Mouse (Mus musculus) MEL-GATA-1-ER (cell line): Measurements from ENCODE around the gene Gm20458.

Experiments used
- DNase-seq: peaks from one replicate; pipeline ENCODE4 v3.0.0-alpha.2; 2012; ENCODE audit warnings: low read depth; ENCODE audit errors: extremely low read depth

The Gm20458 gene

DNA sequence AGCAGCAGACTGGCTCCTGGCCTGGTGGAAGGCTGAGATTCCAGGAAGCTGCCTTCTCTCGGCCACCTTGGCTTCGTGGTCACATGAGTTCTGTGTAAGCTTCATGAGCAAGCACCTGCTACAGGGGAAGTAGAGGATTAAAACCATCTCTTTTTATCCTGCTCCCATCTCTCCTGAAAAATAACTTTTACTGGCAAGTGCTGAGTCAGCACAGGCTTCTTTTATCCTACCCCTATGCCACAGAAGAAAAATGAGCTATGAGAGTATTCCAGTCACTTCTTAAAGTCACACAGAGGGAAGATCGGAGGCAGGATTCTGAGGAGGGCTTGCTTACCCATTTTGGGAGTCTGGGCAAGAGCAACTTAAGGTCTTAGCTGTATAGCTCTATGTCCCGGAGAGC lies 76.2 kb downstream of the Gm20458 start:
- DNase-seq = no peak
